Mouse (Mus musculus) monocyte, adult 2 months (primary cell): Measurements from ENCODE around the gene Fig4.

ENCODE experiments used
- DNase-seq, 2 experiments: peaks; one replicate each; pipeline ENCODE4 v3.0.0; 2022; ENCODE audit warnings: low spot score in 2 of 2, low read depth in 1 of 2

The Fig4 gene

DNA sequence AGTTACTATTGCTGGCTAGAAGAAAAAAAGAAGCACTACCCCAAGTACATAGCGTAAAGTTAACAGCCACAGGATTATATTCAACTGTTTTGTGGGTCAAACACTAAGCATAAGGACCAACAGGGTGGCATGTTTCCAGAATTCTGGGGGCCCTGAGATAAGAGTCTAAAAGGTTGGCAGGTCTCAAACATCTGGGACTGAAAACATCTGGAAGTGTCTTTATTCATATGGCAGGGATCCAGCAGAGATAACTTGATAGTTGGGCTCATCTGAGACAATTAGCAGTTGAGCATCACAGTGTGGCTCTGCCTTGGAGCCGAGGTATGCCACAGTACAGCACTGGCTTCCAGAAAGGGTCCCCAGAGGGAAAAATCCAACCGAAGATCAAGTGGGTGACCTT, 153.8 kb downstream of the Fig4 start:
- no peak for DNase-seq

DNA sequence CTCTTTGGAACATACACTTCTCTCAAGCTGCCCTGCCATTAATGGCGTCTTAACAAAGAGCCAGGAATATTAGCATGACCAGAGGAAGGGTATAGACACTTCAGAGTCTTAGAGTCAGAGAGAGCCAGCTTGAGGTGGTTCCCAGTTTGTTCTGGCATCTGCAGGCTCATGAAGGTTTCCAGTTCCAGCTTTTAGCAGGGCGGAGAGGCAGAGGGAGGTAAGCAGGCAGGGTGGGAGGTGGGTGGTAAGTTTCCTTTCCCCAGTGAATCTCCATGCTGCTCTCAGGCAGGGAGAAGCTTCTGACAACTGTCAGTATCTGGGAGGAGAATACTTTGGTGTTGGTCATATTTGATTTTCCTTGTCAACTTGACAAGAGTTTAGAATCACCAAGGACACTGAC, 156.9 kb downstream of the Fig4 start:
- DNase-seq, result no peak
